Mouse (Mus musculus): ENCODE measurements at regions not wholly inside any gene's neighbourhood (a gene's known extent, or its start where the extent isn't known, plus 50 kb on each side); places are given as distances from the start of the nearest gene placed in this dataset.

DNA sequence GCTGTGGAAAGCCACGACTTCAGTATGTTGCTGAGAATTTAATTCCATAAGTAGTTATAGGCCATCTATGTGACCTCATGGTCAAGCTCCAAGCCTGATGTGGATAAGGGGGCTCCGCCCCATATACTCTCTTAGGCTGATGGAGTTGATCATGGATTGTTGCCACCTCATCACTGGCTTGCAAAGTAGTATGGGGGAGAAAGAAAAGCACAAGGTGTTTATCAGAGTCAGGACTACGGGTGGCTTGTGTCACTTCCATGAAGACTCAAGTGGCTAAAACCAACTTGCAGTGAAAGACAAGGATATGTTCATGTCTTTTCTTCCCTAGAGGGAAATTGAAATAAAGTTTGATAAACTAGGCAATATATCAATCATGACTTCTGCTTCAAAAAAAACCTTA, 102.9 kb upstream of the Fut8 start:
- DNase-seq, result no peak

DNA sequence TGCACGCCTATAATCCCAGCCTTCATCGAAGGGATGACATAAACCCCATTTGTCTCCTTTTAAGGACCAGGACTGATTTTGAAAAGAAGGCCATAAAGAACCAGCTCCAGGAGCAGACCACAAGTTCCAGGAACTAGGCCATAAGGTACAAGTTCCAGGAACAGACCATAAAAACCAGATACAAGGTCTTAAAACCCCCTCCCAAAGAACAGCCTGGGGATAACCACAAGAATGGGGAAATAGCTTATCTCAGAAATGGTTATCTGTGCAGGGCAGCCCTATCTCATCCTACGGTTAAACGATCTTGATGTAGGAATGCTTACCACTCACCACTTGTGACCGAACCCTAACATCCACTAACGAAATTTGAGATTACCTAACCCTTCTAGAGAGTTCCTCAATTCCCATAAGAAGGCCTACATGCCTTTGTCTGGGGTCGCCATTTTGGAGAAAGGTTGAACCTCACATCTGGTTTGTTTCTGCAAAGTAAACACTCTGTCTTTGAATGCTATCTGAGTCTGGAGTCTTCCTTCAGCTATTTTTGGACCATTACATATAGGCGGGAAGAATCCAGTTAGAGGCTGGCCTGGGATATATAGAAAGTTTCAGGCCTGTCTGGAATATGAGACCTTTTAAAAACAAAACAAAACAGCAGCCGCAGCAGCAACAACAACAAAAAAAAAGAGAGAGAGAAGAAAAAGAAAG, 103.5 kb upstream of the Fut8 start:
- no peak for DNase-seq

DNA sequence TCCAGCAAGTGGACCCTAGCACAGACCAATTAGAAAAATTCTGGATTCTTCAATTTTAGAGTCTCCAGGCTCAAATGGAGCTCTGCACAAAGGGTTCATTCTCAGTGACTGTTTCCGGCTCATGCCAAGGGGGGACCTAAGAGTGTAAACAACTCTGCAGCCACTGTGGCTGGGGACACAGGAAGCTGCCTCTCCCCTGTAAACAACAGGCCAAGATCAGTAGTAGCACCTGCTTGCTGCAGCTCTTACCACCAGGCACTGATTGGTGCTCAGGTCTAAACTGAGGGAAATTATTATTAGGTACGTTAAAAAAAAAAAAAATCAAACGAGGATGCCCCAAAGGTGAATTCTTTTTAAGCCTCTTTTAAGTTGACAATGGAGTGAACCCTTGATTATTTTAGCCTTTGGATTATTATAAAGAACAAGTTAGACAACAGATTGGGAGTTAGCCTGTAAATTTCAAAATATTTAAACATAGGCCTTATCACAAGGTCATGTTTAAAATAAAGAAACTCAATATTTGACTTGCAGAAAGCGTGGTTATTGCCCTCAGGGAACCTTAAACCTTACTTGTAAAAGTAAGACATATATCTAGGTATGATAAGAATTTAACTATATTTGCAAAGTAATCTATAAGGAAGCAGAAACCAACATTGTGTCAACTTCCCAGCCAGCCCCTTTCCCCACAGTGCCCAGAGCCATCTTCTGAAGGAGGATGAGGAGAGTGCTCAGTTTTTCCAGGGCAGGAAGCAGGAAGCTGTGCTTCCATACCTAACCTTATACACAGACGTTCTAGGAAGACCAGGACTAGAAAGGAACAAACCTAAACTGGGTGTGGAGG, 104.2 kb upstream of the Fut8 start:
- no peak for DNase-seq

DNA sequence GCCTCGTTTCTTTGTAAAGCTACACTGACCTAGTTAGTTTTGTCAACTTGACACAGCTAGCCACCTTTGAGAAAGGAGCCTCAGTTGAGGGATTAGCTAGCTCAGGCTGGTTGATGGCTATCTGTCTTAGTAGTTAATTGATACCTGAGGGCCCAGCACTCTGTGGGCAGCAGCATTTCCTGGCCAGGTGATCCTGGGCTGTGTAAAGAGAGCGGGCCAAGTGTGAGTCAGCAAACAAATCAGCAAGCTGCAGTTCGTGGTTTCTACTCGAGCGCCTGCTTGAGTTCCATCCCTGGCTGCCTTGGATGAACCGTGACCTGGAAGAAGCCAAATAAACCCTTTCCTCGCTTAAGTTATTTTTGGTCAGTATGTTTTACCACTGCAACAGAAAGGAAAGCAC, 106.6 kb upstream of the Fut8 start:
- peak in 1 of 2 experiments; percentile 17 for DNase-seq

DNA sequence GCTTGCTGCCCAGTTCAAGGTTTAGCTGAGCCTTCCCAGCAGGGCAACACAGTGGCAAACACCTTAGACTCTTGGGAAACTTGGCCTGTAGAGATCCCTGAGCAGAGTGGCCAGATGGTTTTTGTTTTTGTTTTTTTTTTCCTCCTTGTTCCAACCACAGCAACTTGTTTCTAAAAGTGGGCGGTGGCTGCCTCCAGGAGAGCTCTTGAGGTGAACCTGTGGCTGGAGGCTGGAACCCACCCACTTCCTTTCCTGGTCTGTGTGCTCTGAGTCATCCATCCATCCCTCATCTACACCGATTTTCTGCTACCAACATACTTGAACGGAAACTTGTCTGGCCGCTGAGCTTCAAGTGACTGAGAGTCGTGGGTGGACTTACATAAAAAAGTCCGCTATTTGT, 107.4 kb upstream of the Fut8 start:
- DNase-seq, result no peak

DNA sequence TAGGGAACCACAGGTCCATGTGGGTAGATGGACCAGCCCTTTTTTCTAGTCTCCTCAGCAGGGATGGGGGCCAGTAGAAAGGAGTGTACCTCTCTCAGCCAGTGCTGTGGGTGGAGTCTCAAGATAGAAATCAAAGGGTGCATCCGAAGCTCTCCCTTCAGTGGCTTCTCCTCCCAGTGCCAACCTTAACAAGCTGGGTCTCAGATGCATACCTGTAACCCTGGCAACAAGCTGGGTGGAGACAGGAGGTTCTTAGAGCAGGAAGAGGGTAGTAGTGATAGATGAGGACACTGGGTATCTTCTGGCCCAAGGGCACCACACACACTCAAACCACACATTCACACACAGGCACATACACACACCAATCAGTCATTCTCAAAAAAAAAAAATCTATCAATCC, 113.7 kb upstream of the Fut8 start:
- no peak for DNase-seq

DNA sequence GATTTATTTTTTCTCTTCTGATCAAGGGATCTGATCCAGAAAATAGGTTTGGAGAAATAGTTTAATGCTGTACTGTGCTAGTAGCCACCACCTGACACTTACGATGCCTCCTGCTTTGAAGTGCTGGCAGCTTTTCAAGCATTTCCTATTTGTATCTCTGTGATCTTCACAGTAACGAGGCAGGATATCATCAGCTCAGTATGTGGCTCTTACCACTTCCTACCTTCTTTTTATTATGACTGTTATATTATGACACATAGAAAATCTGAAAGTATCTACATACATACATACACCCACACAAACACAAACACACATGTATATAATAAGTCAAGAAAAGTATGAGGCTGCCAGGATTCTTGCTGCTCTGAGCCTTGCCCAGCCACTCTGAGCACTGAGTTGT, 124.4 kb upstream of the Fut8 start:
- no peak for DNase-seq

DNA sequence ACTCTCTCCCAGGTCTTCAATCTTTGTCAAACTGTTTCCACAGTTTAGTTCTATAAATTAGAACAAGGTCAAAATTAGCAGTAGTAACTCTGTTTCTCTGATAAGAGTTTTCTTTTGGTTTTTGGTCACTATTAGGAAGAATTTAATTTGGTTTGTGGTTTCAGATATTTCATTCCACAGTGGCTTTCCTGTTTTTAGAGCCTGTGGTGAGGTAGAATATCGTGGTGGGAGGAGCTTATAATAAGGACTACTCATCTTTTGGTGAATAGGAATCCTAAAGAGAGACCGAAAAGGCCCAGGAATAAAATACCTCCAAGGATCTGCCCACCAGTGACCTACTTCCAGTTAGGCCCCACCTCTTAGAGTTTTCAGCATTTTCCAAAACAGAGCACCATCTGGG, 125.8 kb upstream of the Fut8 start:
- DNase-seq, result no peak

DNA sequence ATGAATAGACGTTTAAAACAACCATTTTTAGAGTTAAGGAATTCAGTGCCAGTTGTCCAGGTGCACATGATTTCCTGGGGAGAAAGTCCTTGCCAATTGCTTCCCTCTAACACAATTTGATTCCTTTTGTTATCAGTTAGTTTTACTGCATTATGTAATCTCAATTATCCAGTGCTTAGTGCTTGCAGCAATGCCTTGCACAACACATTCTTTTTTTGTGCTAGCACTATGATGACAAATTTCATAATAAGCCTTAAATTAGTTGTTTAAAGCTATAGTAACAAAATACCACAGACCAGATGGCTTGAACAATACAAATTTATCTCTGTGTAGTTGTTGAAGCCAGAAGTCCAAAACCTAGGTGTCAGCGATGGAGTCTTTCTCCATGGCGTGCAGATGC, 130.7 kb upstream of the Fut8 start:
- DNase-seq, result no peak

DNA sequence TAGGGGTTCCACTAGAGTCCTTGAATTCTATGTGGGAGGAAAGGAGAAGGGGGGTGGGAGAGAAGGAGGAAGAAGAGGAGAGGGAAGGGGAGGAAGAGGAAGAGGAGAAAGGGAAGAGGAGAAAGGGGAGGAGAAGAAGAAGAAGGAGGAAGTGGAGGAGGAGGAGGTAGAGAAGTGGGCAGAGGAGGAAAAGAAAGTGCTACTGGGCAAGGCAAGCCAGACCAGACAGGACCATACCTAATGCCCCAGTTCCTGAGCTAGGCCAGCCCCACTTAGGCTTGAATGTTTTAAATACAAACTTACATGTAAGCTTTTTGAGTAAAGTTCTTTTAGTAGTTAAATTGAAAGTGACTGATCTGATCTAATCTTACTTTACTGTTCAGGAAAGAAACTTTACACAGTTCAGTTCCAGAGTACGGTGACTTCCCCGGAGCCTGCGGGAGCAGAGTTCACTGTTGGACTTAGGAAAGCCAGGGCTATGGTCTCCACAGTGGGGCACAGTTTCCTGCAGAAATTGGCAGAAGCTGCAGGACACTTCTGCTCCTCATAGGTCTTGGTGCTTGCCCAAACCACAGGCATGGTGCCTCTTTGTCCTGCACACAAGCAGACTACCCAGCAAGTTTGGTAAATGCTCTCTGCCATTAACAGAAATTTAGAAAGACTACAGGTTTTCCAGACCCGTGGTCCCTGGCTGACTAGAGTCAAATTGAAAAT, 131.9 kb upstream of the Fut8 start:
- peak; percentile 3 for DNase-seq

DNA sequence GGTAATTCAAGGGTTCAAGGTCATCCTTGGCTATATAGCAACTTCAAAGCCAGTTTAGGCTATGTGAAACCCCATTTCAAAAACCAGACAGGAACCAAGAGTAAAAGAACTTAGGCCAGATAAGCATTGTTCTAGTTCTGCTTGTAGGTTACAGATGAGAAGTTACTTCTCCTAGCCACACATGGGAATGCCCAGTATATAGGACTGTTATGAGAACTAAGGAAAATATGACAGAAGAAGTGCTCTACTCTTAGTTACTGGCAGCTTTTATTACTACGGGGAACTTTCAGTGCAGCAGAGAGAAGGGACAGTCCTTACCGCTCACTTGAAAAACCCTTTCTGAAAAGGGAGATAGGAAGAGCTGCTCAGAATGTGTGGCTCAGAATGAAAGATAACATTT, 137.4 kb upstream of the Fut8 start:
- DNase-seq, result no peak

DNA sequence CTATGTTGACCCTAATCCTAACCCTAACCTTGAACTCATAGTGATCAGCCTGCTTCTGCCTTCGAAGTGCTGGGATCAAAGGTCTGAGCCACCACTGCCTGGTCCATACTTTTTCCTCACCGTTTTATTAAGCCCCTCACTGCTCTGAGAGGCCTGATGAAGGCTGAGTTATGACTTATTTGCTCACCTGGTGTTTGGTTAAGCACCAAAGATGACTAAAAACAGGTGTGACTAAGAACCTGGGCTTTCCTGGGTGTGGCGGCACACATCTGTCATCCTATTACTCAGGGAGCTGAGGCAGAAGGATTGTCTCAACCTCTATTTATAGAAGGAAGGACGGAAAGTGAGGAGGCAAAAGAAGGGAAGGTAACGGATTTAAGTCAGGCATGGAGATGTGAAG, 137.5 kb upstream of the Max start:
- no peak for DNase-seq

DNA sequence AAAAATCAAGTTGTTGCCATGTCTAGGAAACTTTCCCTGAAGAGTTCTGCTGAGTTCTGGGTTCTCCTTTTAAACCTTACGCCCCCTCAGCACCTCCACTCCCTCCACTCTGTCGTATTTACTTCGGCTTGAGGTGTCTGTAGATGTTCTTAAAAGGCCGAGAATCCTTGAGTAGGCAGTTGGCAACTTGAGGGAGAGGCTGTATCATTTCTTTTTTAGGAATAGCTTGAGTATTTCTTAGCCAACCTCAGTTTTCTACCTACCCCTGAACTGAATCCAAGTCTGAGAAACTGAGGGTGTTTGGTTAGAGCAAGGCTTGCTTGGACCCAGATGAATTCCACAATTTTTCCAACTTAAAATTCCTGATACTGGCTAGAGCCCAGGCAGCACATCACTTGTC, 136.8 kb upstream of the Max start:
- DNase-seq, result no peak

DNA sequence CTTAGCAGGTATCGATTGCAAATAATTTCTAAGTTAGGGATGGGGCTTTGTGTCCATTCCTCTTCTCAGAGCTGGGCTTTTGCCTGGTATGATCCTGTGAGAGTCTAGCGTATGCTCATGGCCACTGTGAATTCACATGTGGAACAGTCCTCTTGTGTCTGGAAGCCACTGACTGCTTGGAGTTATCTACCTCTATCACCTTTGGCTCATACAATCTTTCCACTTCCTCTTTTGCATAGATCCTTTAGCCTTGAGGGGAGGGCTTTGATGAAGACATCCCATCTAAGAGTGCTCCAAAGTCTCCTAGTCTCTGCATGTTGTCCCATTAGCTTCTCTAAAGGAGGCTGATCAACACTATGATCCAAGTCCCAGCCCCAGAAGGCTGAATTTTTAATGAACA, 135.8 kb upstream of the Max start:
- no peak for DNase-seq

DNA sequence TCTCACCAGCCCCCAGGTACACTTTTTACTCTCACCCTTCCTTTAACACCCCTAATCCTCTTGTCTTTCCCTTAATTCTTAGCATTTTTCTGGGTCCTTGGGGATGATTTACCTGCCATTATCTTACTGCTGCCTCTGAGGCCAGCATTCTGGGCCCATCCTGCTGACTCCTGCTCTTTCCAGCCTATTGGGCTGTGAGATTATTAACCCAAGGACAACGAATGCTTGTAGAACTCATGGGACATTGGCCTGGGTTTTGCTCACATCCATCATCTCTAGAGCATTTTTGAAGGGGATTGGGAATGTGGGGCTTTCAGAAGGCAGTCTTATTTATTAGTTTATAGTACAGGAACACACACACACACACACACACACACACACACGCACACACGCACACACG, 134.5 kb upstream of the Max start:
- peak; percentile 3 to 11 for DNase-seq

DNA sequence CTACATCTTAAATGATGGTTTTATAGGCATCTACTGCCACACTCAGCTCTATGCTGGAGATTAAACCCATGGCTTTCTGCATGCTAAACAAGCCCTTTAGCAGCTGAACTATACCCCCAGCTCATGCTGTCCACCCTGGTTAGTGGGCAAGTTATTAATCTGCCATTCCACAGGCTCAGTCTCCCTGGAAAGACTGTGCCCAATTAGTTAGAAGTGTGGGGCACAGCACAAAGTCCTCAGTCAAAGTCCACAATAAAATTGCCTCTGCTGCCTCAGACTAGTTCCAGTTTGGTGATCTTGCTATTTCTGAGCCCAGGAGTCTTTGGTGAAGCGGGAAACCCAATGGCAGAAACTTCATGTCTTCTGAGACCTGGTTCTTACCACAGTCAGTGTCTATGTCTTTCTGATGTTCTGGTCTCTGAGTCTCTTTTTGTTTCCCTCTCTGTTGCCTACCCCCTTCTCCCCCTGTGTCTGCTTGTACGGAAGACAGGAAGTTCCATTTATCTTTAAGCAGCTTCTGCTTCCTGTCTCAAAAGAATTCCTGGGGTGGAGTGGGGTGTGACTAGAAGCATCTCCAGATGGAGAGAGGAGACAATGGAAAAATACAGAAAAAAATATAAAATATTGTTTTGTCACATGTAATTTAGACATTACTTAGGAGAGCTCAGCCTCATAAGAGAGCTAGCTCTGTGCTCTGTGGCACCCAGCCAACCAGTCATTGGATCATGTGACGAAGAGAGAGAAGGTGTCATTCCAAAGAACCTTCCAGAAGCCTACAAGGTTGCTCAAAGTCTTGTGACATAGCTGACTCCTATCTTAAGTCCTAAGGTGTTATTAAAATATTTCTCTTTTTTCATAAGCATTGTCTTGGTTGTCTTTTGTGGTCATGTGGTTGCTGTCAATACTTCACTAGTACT, 133.3 kb upstream of the Max start:
- peak; percentile 49 to 64 for DNase-seq

DNA sequence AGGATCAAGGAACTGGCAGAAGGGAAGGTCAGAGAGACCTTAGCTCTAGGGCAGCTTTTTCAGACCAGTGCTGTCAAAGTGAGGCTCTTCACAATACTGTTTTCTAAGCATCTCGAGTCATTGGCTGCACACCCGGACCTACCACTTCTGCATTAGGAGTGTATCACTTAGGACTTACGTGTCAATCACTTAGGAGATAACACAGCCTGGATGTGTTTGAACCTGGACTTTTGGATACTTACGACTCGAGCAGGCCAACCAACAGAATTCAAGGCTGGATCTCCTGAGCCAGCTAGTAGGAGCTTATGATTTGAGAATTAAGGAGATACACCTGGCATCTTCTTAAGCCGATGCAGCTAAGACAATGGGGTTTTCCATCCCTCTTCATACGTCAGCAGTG, 132.2 kb upstream of the Max start:
- no peak for DNase-seq

DNA sequence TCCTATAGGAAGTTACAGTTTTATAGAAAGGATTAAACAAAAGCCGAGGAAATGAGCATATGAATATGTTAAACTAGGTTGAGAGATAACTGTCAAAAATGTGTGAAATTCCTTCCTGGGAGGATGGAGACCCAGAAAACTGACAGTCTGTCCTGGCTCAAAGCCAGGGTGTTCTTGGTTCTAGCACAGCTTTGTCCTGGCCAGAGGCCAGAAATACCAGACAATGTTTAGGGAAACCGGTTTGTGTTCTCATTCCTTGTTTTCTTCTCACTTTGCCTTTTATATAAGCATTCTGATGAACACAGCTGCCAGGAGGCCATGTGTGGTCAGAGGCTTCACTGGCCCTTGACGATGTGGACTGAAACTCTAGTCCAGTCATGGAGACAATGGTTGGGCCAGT, 130.7 kb upstream of the Max start:
- DNase-seq, result peak; percentile 28 to 59

DNA sequence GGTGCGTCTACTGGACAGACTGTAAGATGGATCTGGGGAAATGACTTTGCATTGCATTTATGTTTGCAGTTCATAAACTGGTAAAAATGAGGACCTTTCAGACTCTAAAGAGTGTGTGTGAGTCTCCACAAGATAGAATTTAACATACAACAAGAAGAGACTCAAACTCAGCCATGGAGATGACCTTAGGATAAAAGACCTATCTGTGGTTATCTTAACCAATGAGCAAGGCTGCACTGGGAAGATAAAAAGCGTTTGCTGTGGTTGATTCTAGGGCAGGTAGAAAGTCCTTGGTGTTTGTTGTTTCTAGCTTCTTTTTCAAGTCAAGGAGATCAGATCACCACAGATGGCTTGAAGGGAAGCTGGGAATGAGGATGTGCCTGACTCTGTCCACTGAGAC, 130.1 kb upstream of the Max start:
- no peak for DNase-seq

DNA sequence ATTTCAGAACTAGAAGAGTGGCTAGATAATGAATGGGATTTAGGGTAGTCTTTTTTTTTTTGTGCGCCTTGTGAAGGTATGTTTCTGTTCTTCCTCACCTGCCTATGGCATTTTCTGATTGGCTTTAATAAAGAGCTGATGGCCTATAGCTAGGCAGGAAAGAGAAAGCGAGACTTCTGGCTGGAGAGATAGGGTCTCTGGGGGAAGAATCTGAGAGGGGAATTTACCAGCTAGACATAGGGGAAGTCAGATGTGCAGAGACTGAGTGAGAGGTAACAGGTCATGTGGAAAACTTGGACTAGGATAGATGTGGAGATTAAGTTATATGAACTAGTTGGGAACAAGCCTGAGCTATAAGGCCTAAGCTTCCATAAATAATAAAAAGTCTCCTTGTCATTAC, 129.7 kb upstream of the Max start:
- DNase-seq, result no peak

DNA sequence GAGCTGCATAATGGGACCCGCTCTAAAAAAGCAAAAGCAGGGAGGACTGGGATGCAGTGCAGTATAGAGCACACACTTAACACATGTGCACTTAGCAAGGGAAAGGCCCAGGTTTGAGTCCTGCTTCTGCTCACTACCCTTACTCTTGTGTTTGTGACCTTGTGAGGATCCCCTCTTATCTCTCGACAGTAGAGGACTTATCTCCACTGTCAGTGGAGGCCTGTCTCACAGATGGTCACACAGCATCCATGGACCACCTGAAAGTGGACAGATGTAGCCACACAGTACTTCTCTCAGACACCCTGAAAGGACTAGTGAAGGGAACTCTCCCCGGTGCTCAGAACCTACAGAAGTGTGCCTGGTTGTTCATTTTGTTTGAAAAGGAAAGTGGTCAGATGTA, 128.5 kb upstream of the Max start:
- DNase-seq, result no peak

DNA sequence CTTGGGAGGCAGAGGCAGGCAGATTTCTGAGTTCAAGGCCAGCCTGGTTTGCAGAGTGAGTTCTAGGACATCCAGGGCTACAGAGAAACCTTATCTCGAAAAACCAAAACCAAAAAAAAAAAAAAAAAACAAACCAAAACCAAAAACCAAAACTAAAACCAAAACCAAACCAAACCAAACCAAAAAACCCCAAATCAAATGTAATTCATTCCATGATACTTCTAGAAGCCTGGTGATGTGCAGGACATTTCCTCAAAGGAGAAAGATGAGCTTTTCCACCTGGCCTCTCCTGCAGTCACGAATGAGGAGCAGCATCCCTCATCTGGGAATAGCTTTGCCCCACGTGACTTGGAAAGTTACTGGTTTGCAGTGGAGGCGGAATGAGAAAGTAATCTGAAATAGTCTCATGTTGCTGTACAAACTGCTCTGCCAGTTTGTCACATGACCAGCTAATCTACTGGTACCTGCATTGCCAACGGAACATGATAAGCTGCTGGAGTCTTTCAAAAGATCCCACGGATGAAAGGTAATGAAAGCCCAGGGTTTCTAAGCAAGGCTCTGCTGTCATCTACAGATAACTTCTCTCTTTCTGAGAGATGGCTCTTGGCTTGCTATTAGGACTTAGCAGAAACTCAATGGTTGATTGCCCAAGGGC, 127.8 kb upstream of the Max start:
- DNase-seq, result no peak

All from kidney, postnatal 4 days (tissue).